Mouse (Mus musculus): ENCODE measurements around the gene Mrpl24. TPM values are rescaled to one million over a fixed set of nuclear protein-coding genes. Genes with fewer than 3 reads are reported as not detected.
A peak's percentile ranks its signal among the peaks of the same experiment; 100 is the strongest.

Gene Mrpl24
- polyA plus RNA-seq, 2 experiments: 37.9 to 50.1 TPM

GRCm38 (mm10) chr3:87929341-87930077 is 10.2 kb downstream of the Mrpl24 start:
- Histone ChIP-seq H3K9me3 (ENCODE audit: control insufficient read depth, low read length) (no peaks in the 10 kb centered on the region), H3K27me3 (ENCODE audit: control insufficient read depth, insufficient read depth, low read length) (no peaks in the 10 kb centered on the region), H3K9ac (replicated peaks) (peak overlapping the region; percentile 81), H3K36me3 (replicated peaks; ENCODE audit: control insufficient read depth, insufficient read depth, low read depth) (peaks cover 24% of the 10 kb centered on the region), H3K4me3 (ENCODE audit: insufficient read depth in 1 of 2, low read depth in 2 of 2, low read length in 2 of 2) (peak overlapping the region; percentile 93 to 96), H3K27ac (peak overlapping the region; percentile 75), H3K4me2 (ENCODE audit: low read depth) (peak overlapping the region; percentile 88), H3K4me1 (replicated peaks; ENCODE audit: control insufficient read depth in 2 of 2, insufficient read depth in 2 of 2, low read length in 1 of 2) (peaks cover 6 to 13% of the 10 kb centered on the region in 2 experiments)
- peak; percentile 52 for ATAC-seq (ENCODE audit: insufficient read depth)
- 2% methylated on average over 26 of the region's 26 CpGs for WGBS (ENCODE audit: insufficient replicate concordance)
- no peak for DNase-seq (ENCODE audit: low read depth in 3 of 3, low spot score in 3 of 3)
- TF ChIP-seq EP300 (IDR thresholded peaks at IDR 0.05; ENCODE audit: low read depth): no peak
- TF ChIP-seq CTCF (IDR thresholded peaks at IDR 0.05; ENCODE audit: low read depth): no peak

GRCm38 (mm10) chr3:87930078-87930795 is 10.9 kb downstream of the Mrpl24 start, which contains the start of the genes Isg20l2 and Rrnad1:
TSS of gene Isg20l2 (plus strand) at chr3:87930314.
TSS of gene Rrnad1 (minus strand) at chr3:87930717.
- TF ChIP-seq EP300 (IDR thresholded peaks at IDR 0.05; ENCODE audit: low read depth) (no peak), CTCF (IDR thresholded peaks at IDR 0.05; ENCODE audit: low read depth) (peak; percentile 95)
- Histone ChIP-seq H3K4me2 (ENCODE audit: low read depth) (peak within 1 kb of the TSS; percentile 88), H3K9ac (replicated peaks) (peak within 1 kb of the TSS; percentile 81), H3K36me3 (replicated peaks; ENCODE audit: control insufficient read depth, insufficient read depth, low read depth) (peaks cover 21% of the 10 kb centered on the region), H3K9me3 (ENCODE audit: control insufficient read depth, low read length) (no peaks in the 10 kb centered on the region), H3K27me3 (ENCODE audit: control insufficient read depth, insufficient read depth, low read length) (no peaks in the 10 kb centered on the region), H3K4me3 (ENCODE audit: insufficient read depth in 1 of 2, low read depth in 2 of 2, low read length in 2 of 2) (peak within 1 kb of the TSS; percentile 93 to 96), H3K27ac (peak within 1 kb of the TSS; percentile 75), H3K4me1 (replicated peaks; ENCODE audit: control insufficient read depth in 2 of 2, insufficient read depth in 2 of 2, low read length in 1 of 2) (peaks cover 6 to 13% of the 10 kb centered on the region in 2 experiments)
- WGBS (ENCODE audit: insufficient replicate concordance): under 1% methylated on average over 74 of the region's 78 CpGs
- DNase-seq (ENCODE audit: low read depth in 3 of 3, low spot score in 3 of 3): peak; percentile 89 to 91 (median 90)
- peak; percentile 95 for ATAC-seq (ENCODE audit: insufficient read depth)

- DNase-seq (ENCODE audit: low read depth in 3 of 3, low spot score in 3 of 3) (no peak), ATAC-seq (ENCODE audit: insufficient read depth) (no peak)
- H3K27me3 ChIP-seq (ENCODE audit: control insufficient read depth, insufficient read depth, low read length): no peaks in the 10 kb centered on the region
- no peak overlapping the region for H3K4me3 ChIP-seq (ENCODE audit: insufficient read depth in 1 of 2, low read depth in 2 of 2, low read length in 2 of 2)
- H3K9ac ChIP-seq (replicated peaks): no peak overlapping the region
- peaks cover 43% of the 10 kb centered on the region for H3K36me3 ChIP-seq (replicated peaks; ENCODE audit: control insufficient read depth, insufficient read depth, low read depth)
- TF ChIP-seq EP300 (IDR thresholded peaks at IDR 0.05; ENCODE audit: low read depth) (no peak), CTCF (IDR thresholded peaks at IDR 0.05; ENCODE audit: low read depth) (no peak)
- H3K4me2 ChIP-seq (ENCODE audit: low read depth): no peak overlapping the region
- H3K4me1 ChIP-seq (replicated peaks; ENCODE audit: control insufficient read depth in 2 of 2, insufficient read depth in 2 of 2, low read length in 1 of 2): peaks cover 6 to 11% of the 10 kb centered on the region in 2 experiments
- WGBS (ENCODE audit: insufficient replicate concordance): 69% methylated on average over 5 of the region's 5 CpGs
- H3K9me3 ChIP-seq (ENCODE audit: control insufficient read depth, low read length): no peaks in the 10 kb centered on the region
- no peak overlapping the region for H3K27ac ChIP-seq
Observed at GRCm38 (mm10) chr3:87934026-87934425, 14.7 kb downstream of the Mrpl24 start.

- DNase-seq (ENCODE audit: low read depth in 3 of 3, low spot score in 3 of 3) (no peak), ATAC-seq (ENCODE audit: insufficient read depth) (no peak)
- 77% methylated on average over 4 of the region's 4 CpGs for WGBS (ENCODE audit: insufficient replicate concordance)
- Histone ChIP-seq H3K36me3 (replicated peaks; ENCODE audit: control insufficient read depth, insufficient read depth, low read depth) (peaks cover 48% of the 10 kb centered on the region), H3K4me3 (ENCODE audit: insufficient read depth in 1 of 2, low read depth in 2 of 2, low read length in 2 of 2) (no peak overlapping the region), H3K4me2 (ENCODE audit: low read depth) (no peak overlapping the region), H3K9ac (replicated peaks) (no peak overlapping the region), H3K4me1 (replicated peaks; ENCODE audit: control insufficient read depth in 2 of 2, insufficient read depth in 2 of 2, low read length in 1 of 2) (peaks cover 6 to 7% of the 10 kb centered on the region in 2 experiments; a peak in 3 of 4 replicates), H3K27ac (no peak overlapping the region), H3K9me3 (ENCODE audit: control insufficient read depth, low read length) (no peaks in the 10 kb centered on the region), H3K27me3 (ENCODE audit: control insufficient read depth, insufficient read depth, low read length) (no peaks in the 10 kb centered on the region)
- TF ChIP-seq CTCF (IDR thresholded peaks at IDR 0.05; ENCODE audit: low read depth): peak; percentile 22; the same call in 1 of the 2 replicates
- no peak for TF ChIP-seq EP300 (IDR thresholded peaks at IDR 0.05; ENCODE audit: low read depth)
Observed at GRCm38 (mm10) chr3:87934501-87934900, 15.2 kb downstream of the Mrpl24 start.

DNA sequence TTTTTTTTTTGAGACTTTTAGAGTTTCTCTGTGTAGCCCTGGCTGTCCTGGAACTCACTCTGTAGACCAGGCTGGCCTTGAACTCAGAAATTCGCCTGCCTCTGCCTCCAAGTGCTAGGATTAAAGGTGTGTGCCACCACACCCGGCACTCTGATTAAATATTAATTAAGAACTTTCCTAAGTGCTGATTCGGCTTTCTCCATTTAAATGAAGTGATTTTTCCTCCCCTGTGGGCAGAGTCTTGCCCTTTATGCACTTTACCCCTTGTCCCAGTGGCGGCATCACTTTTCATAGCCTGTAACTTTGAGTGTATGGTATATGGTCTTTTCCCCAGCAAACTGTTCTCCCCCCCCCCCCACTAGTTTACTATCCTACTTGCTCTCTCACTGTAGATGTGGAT is 15.9 kb downstream of the Mrpl24 start:
- WGBS (ENCODE audit: insufficient replicate concordance): 68% methylated on average over 4 of the region's 4 CpGs
- ATAC-seq (ENCODE audit: insufficient read depth): no peak
- H3K27ac ChIP-seq: no peak overlapping the region
- H3K9me3 ChIP-seq (ENCODE audit: control insufficient read depth, low read length): no peaks in the 10 kb centered on the region
- no peak overlapping the region for H3K4me3 ChIP-seq (ENCODE audit: insufficient read depth in 1 of 2, low read depth in 2 of 2, low read length in 2 of 2)
- H3K4me2 ChIP-seq (ENCODE audit: low read depth): no peak overlapping the region
- DNase-seq (ENCODE audit: low read depth in 3 of 3, low spot score in 3 of 3): no peak
- H3K9ac ChIP-seq (replicated peaks): no peak overlapping the region
- H3K36me3 ChIP-seq (replicated peaks; ENCODE audit: control insufficient read depth, insufficient read depth, low read depth): peaks cover 55% of the 10 kb centered on the region
- peaks cover 6 to 7% of the 10 kb centered on the region in 2 experiments; a peak in 3 of 4 replicates for H3K4me1 ChIP-seq (replicated peaks; ENCODE audit: control insufficient read depth in 2 of 2, insufficient read depth in 2 of 2, low read length in 1 of 2)
- TF ChIP-seq CTCF (IDR thresholded peaks at IDR 0.05; ENCODE audit: low read depth): no peak
- no peak for TF ChIP-seq EP300 (IDR thresholded peaks at IDR 0.05; ENCODE audit: low read depth)
- H3K27me3 ChIP-seq (ENCODE audit: control insufficient read depth, insufficient read depth, low read length): no peaks in the 10 kb centered on the region
